Mouse (Mus musculus) cortical plate, adult 2 months (tissue): ENCODE data around the gene Gsk3b.

Source experiments
- CTCF ChIP-seq: fragments of 200-500 bp; IDR thresholded peaks from 2 replicates; pipeline ENCODE4 v1.5.1; 2011; ENCODE audit warnings: mild to moderate bottlenecking, control low read depth, low read length; ENCODE audit not compliant: insufficient read depth; ENCODE audit errors: extremely low read depth
- POLR2A ChIP-seq: fragments of 200-500 bp; IDR thresholded peaks from 2 replicates; pipeline ENCODE4 v1.6.1; 2011; ENCODE audit warnings: mild to moderate bottlenecking, low read length, control low read depth; ENCODE audit not compliant: insufficient read depth; ENCODE audit errors: extremely low read depth

DNA sequence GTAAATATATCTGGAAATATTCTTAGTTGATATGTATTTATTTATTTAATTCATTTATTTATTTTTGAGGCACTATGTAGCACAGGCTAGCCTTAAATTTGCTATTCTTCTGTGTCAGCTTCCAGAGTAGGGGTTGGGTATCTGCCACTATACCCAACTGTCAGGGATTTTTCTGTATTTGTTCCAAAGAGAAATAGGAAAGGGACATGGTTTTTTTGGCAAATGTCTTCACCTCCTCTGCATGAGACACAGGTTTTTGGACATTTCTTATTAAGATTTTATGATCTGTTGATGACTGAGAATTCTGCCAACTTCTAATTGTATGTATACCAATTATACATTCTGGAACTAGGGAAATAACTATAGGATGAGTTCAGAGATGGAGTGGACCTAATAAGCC, 10.5 kb downstream of the Gsk3b start:
- TF ChIP-seq CTCF (no peak), POLR2A (no peak)
